Mouse (Mus musculus) heart, adult 2 months (tissue): ENCODE data around the gene Chd9. TPM values are rescaled to one million over a fixed set of nuclear protein-coding genes. Genes with fewer than 3 reads are reported as not detected.

Experiments used
- DNase-seq, 2 experiments: peaks; one replicate each; pipeline ENCODE4 v3.0.0; 2021
- H3K27ac ChIP-seq: fragments of 200-600 bp; 2 replicates; pipeline ENCODE4 v1.8.1; 2022
- H3K27me3 ChIP-seq: fragments of 200-500 bp; 2 replicates; pipeline ENCODE4 v1.6.1; 2012; ENCODE audit warnings: mild to moderate bottlenecking, low read length, inconsistent platforms, mixed read lengths; ENCODE audit not compliant: control insufficient read depth, insufficient read depth
- H3K36me3 ChIP-seq: fragments of 200-500 bp; 2 replicates; pipeline ENCODE4 v1.6.1; 2012; ENCODE audit warnings: low read length, inconsistent platforms; ENCODE audit not compliant: control insufficient read depth, insufficient read depth
- H3K4me1 ChIP-seq: fragments of 200-500 bp; 2 replicates; pipeline ENCODE4 v1.6.1; 2011; ENCODE audit warnings: low read length; ENCODE audit not compliant: control insufficient read depth, insufficient read depth
- H3K4me3 ChIP-seq: fragments of 200-600 bp; 2 replicates; pipeline ENCODE4 v1.8.1; 2022
- H3K79me2 ChIP-seq: fragments of 200-500 bp; replicated peaks from 2 replicates; pipeline ENCODE4 v1.6.1; 2012; ENCODE audit warnings: mild to moderate bottlenecking, inconsistent platforms, low read length, moderate library complexity, mixed read lengths; ENCODE audit not compliant: control insufficient read depth, insufficient read depth
- H3K9ac ChIP-seq: fragments of 200-500 bp; 2 replicates; pipeline ENCODE4 v1.6.1; 2012; ENCODE audit warnings: low read depth, mild to moderate bottlenecking, control low read depth, inconsistent platforms, low read length, mixed read lengths
- CTCF ChIP-seq: fragments of 200-600 bp; IDR thresholded peaks from 2 replicates; pipeline ENCODE4 v1.8.1; 2022; ENCODE audit warnings: antibody characterized with exemption, mild to moderate bottlenecking, moderate library complexity
- EP300 ChIP-seq: fragments of 200-500 bp; IDR thresholded peaks from 2 replicates; pipeline ENCODE4 v1.6.1; 2011; ENCODE audit warnings: low read depth, low read length, control low read depth; ENCODE audit not compliant: insufficient read depth
- POLR2A ChIP-seq: fragments of 200-500 bp; IDR thresholded peaks from 2 replicates; pipeline ENCODE4 v1.6.1; 2011; ENCODE audit warnings: mild to moderate bottlenecking, low read depth, low read length, control low read depth; ENCODE audit not compliant: insufficient read depth
- WGBS: fragments of 180-500 bp; shearing (Covaris S2); methylation state at CpG from one replicate; pipeline ENCODE4 v1.1.7; 2018; 5-methylcytosine and 5-hydroxymethylcytosine counted together
- intact Hi-C: fragments of 180-260 bp; cut with DNase I; formaldehyde crosslinking; loops from one replicate; pipeline ENCODE4 v1.15.1; 2025
- microRNA-seq, 2 experiments: library from miRNA; unstranded; fragments of <30 nt; microRNA quantifications; one replicate each; pipeline ENCODE4 v1.2.0; 2021
- polyA plus RNA-seq: library from polyadenylated mRNA; depleted of rRNA; stranded (reverse); fragments of >200 nt; gene quantifications from 2 replicates; pipeline ENCODE4 v1.2.3, GENCODE M21; 2012; rRNA removed
- total RNA-seq, 2 experiments: library from RNA; stranded (reverse); gene quantifications; 2 replicates each; pipeline ENCODE4 v1.2.3; 2021

Gene Chd9
- total and polyA plus RNA-seq, 3 experiments: 43.5 to 54.6 (median 49.7) TPM

DNA sequence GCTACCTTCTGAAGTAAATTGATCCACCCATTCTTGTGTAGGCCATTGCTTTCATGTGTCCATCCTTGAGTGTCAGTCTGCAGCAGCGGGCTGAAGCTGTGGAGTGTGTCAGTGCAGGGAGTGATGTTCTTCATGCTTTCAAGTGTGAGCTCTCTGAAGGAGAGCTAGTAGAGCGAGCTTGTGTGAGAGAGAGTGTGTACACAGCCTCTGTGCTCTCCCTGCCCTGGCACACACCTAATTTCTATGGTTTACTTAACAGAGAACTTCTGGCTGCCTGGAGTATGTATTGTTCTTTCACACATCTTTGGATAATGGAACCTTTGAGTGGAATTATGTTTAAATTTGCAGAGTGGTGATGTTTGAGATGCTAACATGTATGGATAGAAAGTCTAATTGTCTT is 261.4 kb downstream of the Chd9 start:
- no peaks in the 10 kb centered on the region; the same call in 1 of the 2 replicates for H3K36me3 ChIP-seq

DNA sequence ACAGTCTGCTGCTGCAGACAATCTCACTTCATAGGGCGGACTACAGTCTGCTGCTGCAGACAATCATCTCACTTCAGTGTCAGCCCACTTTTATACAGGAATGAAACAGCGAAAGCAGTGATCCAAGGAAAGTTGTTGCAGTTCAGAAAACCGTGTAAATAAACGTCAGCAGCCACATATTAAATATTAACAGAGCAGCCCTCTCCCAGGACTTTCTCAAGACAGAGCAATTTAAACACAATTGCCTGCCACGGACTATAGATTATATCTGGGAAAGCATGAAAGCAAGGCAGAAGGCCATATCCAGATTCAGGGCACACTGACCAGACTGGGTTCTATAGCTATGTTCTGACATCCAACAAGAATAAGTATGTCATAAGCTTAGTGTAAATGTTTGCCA is 266.0 kb downstream of the Chd9 start:
- WGBS: 90% methylated on average over 5 of the region's 5 CpGs

More for the DNA sequence above, 261.4 kb downstream of the Chd9 start:
- 92% methylated on average over 2 of the region's 2 CpGs for WGBS
- Histone ChIP-seq H3K27ac (no peak overlapping the region), H3K4me3 (no peak overlapping the region), H3K79me2 (no peaks in the 10 kb centered on the region), H3K9ac (no peak overlapping the region), H3K4me1 (no peaks in the 10 kb centered on the region), H3K27me3 (no peaks in the 10 kb centered on the region)
- TF ChIP-seq CTCF: no peak
- TF ChIP-seq EP300: no peak
- no peak for TF ChIP-seq POLR2A
- intact Hi-C loops: no loop called here
- no peak for DNase-seq

DNA sequence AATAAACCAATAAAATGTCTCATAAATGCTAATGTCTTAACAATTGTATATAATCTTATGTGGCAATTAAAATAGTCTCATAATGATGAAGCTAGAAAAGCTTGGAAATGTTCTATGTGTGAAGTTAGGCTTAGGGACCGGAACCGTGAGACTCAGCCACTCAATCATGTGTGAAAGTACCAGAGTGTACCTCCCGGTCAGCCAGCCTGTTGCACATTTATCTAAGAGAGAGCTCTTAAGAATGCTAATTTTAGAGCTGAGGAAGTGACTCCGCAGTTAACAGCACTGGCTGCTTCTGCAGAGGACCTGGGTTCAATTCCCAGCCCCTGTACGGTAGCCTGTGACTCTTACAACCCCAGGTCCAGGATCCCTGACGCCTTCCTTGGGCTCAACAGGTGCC is 270.0 kb downstream of the Chd9 start:
- no peak for TF ChIP-seq CTCF
- no peak for TF ChIP-seq EP300
- no peak for TF ChIP-seq POLR2A
- Histone ChIP-seq H3K9ac (no peak overlapping the region), H3K36me3 (peaks cover 2% of the 10 kb centered on the region; the same call in 1 of the 2 replicates), H3K4me3 (no peak overlapping the region), H3K79me2 (no peaks in the 10 kb centered on the region), H3K27me3 (no peaks in the 10 kb centered on the region), H3K4me1 (no peaks in the 10 kb centered on the region), H3K27ac (no peak overlapping the region)
- intact Hi-C loops: no loop called here
- DNase-seq: no peak
- WGBS: 65% methylated on average over 6 of the region's 6 CpGs

More for the DNA sequence above, 266.0 kb downstream of the Chd9 start:
- Histone ChIP-seq H3K79me2 (no peaks in the 10 kb centered on the region), H3K9ac (no peak overlapping the region), H3K4me3 (no peak overlapping the region), H3K27me3 (no peaks in the 10 kb centered on the region), H3K36me3 (peaks cover 2% of the 10 kb centered on the region), H3K4me1 (no peaks in the 10 kb centered on the region), H3K27ac (no peak overlapping the region)
- TF ChIP-seq CTCF (no peak), POLR2A (no peak), EP300 (no peak)
- intact Hi-C loops: no loop called here
- no peak for DNase-seq

Small RNA genes within 50 kb of the gene (microRNA-seq; reads per million reads assigned to microRNA genes)
- 0 reads per million in 2 experiments for gene Gm44382

Other genes with a start within 250 kb of the Chd9 start
- not detected for gene Gm19935, start 11.0 kb upstream of the Chd9 start, total RNA-seq
- gene Gm19935, start 11.0 kb upstream of the Chd9 start, polyA plus RNA-seq: 1.2 TPM in 1 of 2 replicates, not detected in the other
- gene Rbl2, start 241.7 kb downstream of the Chd9 start, total RNA-seq: 10 to 100 TPM; 30.4 to 41.7 TPM
- gene Rbl2, start 241.7 kb downstream of the Chd9 start, polyA plus RNA-seq: 25.8 and 33.2 TPM in 2 replicates